ENCODE assay signal across 8 mouse cellular contexts in the genomic region with DNA sequence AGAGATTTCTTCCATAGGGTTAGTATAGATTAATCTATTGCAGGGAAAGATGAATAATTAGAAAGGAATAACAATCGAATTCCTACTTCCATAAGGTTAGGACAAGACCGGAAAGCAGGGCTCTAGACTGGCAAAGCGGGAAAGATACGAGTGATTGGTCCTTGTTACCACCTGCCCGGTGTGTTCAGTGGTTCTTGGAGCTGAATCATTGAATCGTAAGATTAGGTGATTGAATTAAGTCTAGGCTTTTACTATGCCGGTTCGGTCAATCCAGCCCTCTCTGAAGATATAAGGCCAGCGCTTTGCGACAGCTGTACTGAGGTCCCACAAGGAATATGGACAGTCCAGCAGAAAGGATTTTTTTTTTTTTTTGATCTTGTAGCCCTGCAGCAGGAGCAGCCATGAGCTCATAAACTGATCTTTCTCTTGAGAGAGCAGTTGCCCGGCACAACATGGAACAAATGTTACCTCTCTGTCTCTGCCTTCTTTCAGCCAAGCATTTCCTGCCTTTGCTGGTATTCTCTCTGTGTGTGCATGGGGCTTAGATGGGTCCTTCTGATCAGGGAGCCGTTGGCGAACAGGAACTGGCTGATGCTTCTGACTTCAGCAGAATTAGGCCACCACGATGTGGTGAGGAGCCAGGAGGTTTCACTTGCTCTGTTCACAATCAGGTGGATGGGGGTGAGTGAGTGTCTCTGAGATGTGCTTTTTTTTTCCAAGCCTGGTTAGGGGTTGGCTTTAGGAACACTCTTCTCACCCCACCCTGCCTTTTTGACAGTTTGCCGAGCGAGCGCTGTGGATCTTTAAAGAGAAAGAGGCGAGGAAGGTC. TPM values are rescaled to one million over a fixed set of nuclear protein-coding genes. Genes with fewer than 3 reads are reported as not detected.
A peak's percentile ranks its signal among the peaks of the same experiment; 100 is the strongest.
DNase-seq lines count a peak whose midpoint lies in the region; ATAC-seq and TF ChIP-seq lines count a peak whose summit lies in the region.

No protein-coding gene starts in this region.

- WGBS in heart, embryonic 16.5 days = 69% methylated on average over 18 of the region's 18 CpGs
- 68% methylated on average over 18 of the region's 18 CpGs for WGBS in midbrain, embryonic 13.5 days

- peaks cover 47% of the 10 kb centered on the region for H3K4me1 ChIP-seq in heart, embryonic 16.5 days (ENCODE audit: control insufficient read depth, insufficient read depth, low read length)
- peaks cover 43% of the 10 kb centered on the region for H3K4me1 ChIP-seq in bone marrow macrophage, adult 2 months (ENCODE audit: control insufficient read depth, insufficient read depth, low read length)
- H3K4me1 ChIP-seq in midbrain, embryonic 13.5 days (replicated peaks) = peaks cover 31% of the 10 kb centered on the region

- H3K9me3 ChIP-seq in heart, embryonic 16.5 days (replicated peaks; ENCODE audit: control insufficient read depth, low read length) = no peaks in the 10 kb centered on the region
- H3K9me3 ChIP-seq in midbrain, embryonic 13.5 days = no peaks in the 10 kb centered on the region

- DNase-seq in heart, adult 8-10 months (ENCODE audit: low spot score) = no peak
- no peak for DNase-seq in adipocyte (ENCODE audit: low spot score)
- DNase-seq in embryo, embryonic 10 days (ENCODE audit: low spot score) = no peak

- peak overlapping the region; percentile 61 for H3K27ac ChIP-seq in heart, embryonic 16.5 days (ENCODE audit: low read length)
- peak overlapping the region; percentile 12; the same call in 1 of the 2 replicates for H3K27ac ChIP-seq in bone marrow macrophage, adult 2 months (ENCODE audit: insufficient read depth, low read depth, low read length)
- peak overlapping the region; percentile 93 for H3K27ac ChIP-seq in midbrain, embryonic 13.5 days

- no peaks in the 10 kb centered on the region for H3K27me3 ChIP-seq in heart, embryonic 16.5 days (ENCODE audit: control insufficient read depth, insufficient read depth, low read length)
- H3K27me3 ChIP-seq in midbrain, embryonic 13.5 days = no peaks in the 10 kb centered on the region

- H3K4me3 ChIP-seq in heart, embryonic 16.5 days (ENCODE audit: low read length) = no peak overlapping the region
- H3K4me3 ChIP-seq in bone marrow macrophage, adult 2 months (ENCODE audit: insufficient read depth, low read length) = no peak overlapping the region; the same call in 1 of the 2 replicates
- H3K4me3 ChIP-seq in midbrain, embryonic 13.5 days (replicated peaks) = peak overlapping the region; percentile 42; the same call in 1 of the 2 replicates

- ATAC-seq in heart, embryonic 16.5 days (replicated peaks; ENCODE audit: extremely low read depth, insufficient read depth, low FRiP score) = no peak
- peak; percentile 13 to 42; a peak in 2 of 4 replicates for ATAC-seq in hematopoietic stem cell, adult 5-6 weeks (replicated peaks in 1 of 2; ENCODE audit: insufficient read depth in 1 of 2, low FRiP score in 2 of 2, low TSS enrichment in 1 of 2, low read depth in 1 of 2, poor library complexity in 2 of 2, severe bottlenecking in 2 of 2)
- no peak for ATAC-seq in midbrain, embryonic 13.5 days
- no peak for ATAC-seq in frontal cortex, adult (ENCODE audit: low TSS enrichment)

- TF ChIP-seq CTCF in bone marrow macrophage, adult 2 months (IDR thresholded peaks at IDR 0.05; ENCODE audit: low read depth, low read length) = no peak

- peak overlapping the region; percentile 73 for H3K9ac ChIP-seq in heart, embryonic 16.5 days (ENCODE audit: low read length)
- H3K9ac ChIP-seq in midbrain, embryonic 13.5 days (replicated peaks) = peak overlapping the region; percentile 68; the same call in 1 of the 2 replicates

- 0 out of 2 replicates have a peak, but pooled peaks cover 3% of the 10 kb centered on the region for H3K36me3 ChIP-seq in heart, embryonic 16.5 days (ENCODE audit: control insufficient read depth, insufficient read depth)
- no peaks in the 10 kb centered on the region for H3K36me3 ChIP-seq in midbrain, embryonic 13.5 days

- no peak for TF ChIP-seq POLR2A in bone marrow macrophage, adult 2 months (IDR thresholded peaks at IDR 0.05; ENCODE audit: borderline replicate concordance, low read depth, low read length)

- H3K4me2 ChIP-seq in heart, embryonic 16.5 days (ENCODE audit: low read depth, low read length) = peak overlapping the region; percentile 86
- H3K4me2 ChIP-seq in midbrain, embryonic 13.5 days (replicated peaks) = peak overlapping the region; percentile 63; the same call in 1 of the 2 replicates

RNA-seq across cellular contexts. Expression of gene Itpkb, which starts 35.9 kb away (rescaled TPM):
- 7.3 and 8.7 TPM in 2 replicates for polyA plus RNA-seq in heart, embryonic 16.5 days (2015; fragmentation: Nextera tagmentation; extraction: Ambion mirVana)
- 10 to 100 TPM; 40.9 to 59.4 (median 57.3) TPM for total RNA-seq in heart, adult 8-10 months (2022)
- 24.4 and 28.6 TPM in 2 replicates for polyA plus RNA-seq in bone marrow macrophage, adult 2 months (2012; ENCODE audit: insufficient read depth, insufficient read length, missing spikeins)
- 25.3 and 26.5 TPM in 2 replicates for total RNA-seq in hematopoietic stem cell, adult 5-6 weeks (2017)
- 2.2 and 2.5 TPM in 2 replicates for polyA plus RNA-seq in midbrain, embryonic 13.5 days (2015; fragmentation: Nextera tagmentation; extraction: Ambion mirVana)

Comparison
In these comparisons a context has a peak if more than half of its experiments do, and no peak if none do; other contexts are left out.
1. ATAC-seq: peak in hematopoietic stem cell, adult 5-6 weeks (2 of 2); none in heart, embryonic 16.5 days (single experiment), midbrain, embryonic 13.5 days (single experiment) and frontal cortex, adult (single experiment).
2. H3K27ac ChIP-seq: peak in every context shown above with its lines; median percentile 93 in midbrain, embryonic 13.5 days; 61 in heart, embryonic 16.5 days; 12 in bone marrow macrophage, adult 2 months.